Mouse (Mus musculus) erythroblast, embryonic 14.5 days (primary cell): Measurements from ENCODE around the gene Dpep1. TPM values are rescaled to one million over a fixed set of nuclear protein-coding genes. Genes with fewer than 3 reads are reported as not detected.

ENCODE experiments used
- H3K27me3 ChIP-seq: 2 replicates; pipeline ENCODE4 v1.6.1; 2012; ENCODE audit warnings: inconsistent platforms; ENCODE audit not compliant: control insufficient read depth
- H3K36me3 ChIP-seq: 2 replicates; pipeline ENCODE4 v1.6.1; 2012; ENCODE audit warnings: mild to moderate bottlenecking, inconsistent platforms; ENCODE audit not compliant: control insufficient read depth
- H3K4me1 ChIP-seq: 2 replicates; pipeline ENCODE4 v1.6.1; 2012; ENCODE audit warnings: inconsistent platforms; ENCODE audit not compliant: control insufficient read depth
- H3K4me3 ChIP-seq: replicated peaks from 2 replicates; pipeline ENCODE3; 2012; ENCODE audit warnings: moderate library complexity, mild to moderate bottlenecking, inconsistent platforms
- H3K9me3 ChIP-seq: 2 replicates; pipeline ENCODE4 v1.6.1; 2012; ENCODE audit warnings: low read length, inconsistent platforms, mixed read lengths; ENCODE audit not compliant: control insufficient read depth
- GATA1 ChIP-seq: IDR thresholded peaks from 2 replicates; pipeline ENCODE4 v1.6.1; 2012; ENCODE audit warnings: low read length, inconsistent platforms, mixed read lengths
- TAL1 ChIP-seq: IDR thresholded peaks from 3 replicates; pipeline ENCODE4 v1.6.1; 2012; ENCODE audit warnings: low read length, inconsistent platforms, mixed read lengths
- polyA plus RNA-seq: library from polyadenylated mRNA; stranded (reverse); fragments of >175 nt; gene quantifications from 2 replicates; pipeline ENCODE4 v1.2.3, GENCODE M21; 2012

Dpep1 gene
- polyA plus RNA-seq, 1 experiment, result not detected

- H3K27me3 ChIP-seq, result peaks cover 22% of the 10 kb centered on the region
- no peaks in the 10 kb centered on the region for H3K9me3 ChIP-seq
- TF ChIP-seq GATA1 (no peak), TAL1 (no peak)
- H3K4me3 ChIP-seq, result no peak overlapping the region
- H3K36me3 ChIP-seq, result peaks cover 5% of the 10 kb centered on the region
- peaks cover 23% of the 10 kb centered on the region for H3K4me1 ChIP-seq
Measured at GRCm38 (mm10) chr8:123239398-123239797, 53.4 kb downstream of the Dpep1 start.

- Histone ChIP-seq H3K4me1 (no peaks in the 10 kb centered on the region), H3K36me3 (peaks cover 28% of the 10 kb centered on the region), H3K4me3 (no peak overlapping the region), H3K27me3 (no peaks in the 10 kb centered on the region), H3K9me3 (no peaks in the 10 kb centered on the region)
- TF ChIP-seq TAL1 (no peak), GATA1 (no peak)
Measured at GRCm38 (mm10) chr8:123242107-123242923, 56.3 kb downstream of the Dpep1 start.

- Histone ChIP-seq H3K9me3 (no peaks in the 10 kb centered on the region), H3K4me1 (no peaks in the 10 kb centered on the region), H3K36me3 (peaks cover 36% of the 10 kb centered on the region), H3K27me3 (no peaks in the 10 kb centered on the region), H3K4me3 (no peak overlapping the region)
- TF ChIP-seq TAL1 (no peak), GATA1 (no peak)
Measured at GRCm38 (mm10) chr8:123243053-123243452, 57.0 kb downstream of the Dpep1 start.

GRCm38 (mm10) chr8:123244382-123244781 lies 58.3 kb downstream of the Dpep1 start:
- H3K4me3 ChIP-seq, result no peak overlapping the region

GRCm38 (mm10) chr8:123245543-123245942 lies 59.5 kb downstream of the Dpep1 start:
- no peaks in the 10 kb centered on the region for H3K27me3 ChIP-seq
- peaks cover 53% of the 10 kb centered on the region for H3K36me3 ChIP-seq
- TF ChIP-seq TAL1 (no peak), GATA1 (no peak)
- no peaks in the 10 kb centered on the region for H3K4me1 ChIP-seq
- H3K9me3 ChIP-seq, result no peaks in the 10 kb centered on the region
- no peak overlapping the region for H3K4me3 ChIP-seq

More at GRCm38 (mm10) chr8:123244382-123244781, 58.3 kb downstream of the Dpep1 start:
- Histone ChIP-seq H3K27me3 (no peaks in the 10 kb centered on the region), H3K36me3 (peaks cover 49% of the 10 kb centered on the region), H3K4me1 (no peaks in the 10 kb centered on the region), H3K9me3 (no peaks in the 10 kb centered on the region)
- TF ChIP-seq TAL1 (no peak), GATA1 (no peak)

GRCm38 (mm10) chr8:123247748-123248147 lies 61.7 kb downstream of the Dpep1 start:
- Histone ChIP-seq H3K4me3 (no peak overlapping the region), H3K36me3 (peaks cover 62% of the 10 kb centered on the region), H3K27me3 (no peaks in the 10 kb centered on the region), H3K9me3 (no peaks in the 10 kb centered on the region), H3K4me1 (peaks cover 6% of the 10 kb centered on the region)
- TF ChIP-seq GATA1 (no peak), TAL1 (no peak)

GRCm38 (mm10) chr8:123248596-123248995 lies 62.6 kb downstream of the Dpep1 start:
- no peaks in the 10 kb centered on the region for H3K9me3 ChIP-seq
- peaks cover 14% of the 10 kb centered on the region for H3K4me1 ChIP-seq
- H3K4me3 ChIP-seq, result no peak overlapping the region
- TF ChIP-seq GATA1, result no peak
- TF ChIP-seq TAL1, result no peak
- H3K36me3 ChIP-seq, result peaks cover 59% of the 10 kb centered on the region
- no peaks in the 10 kb centered on the region for H3K27me3 ChIP-seq

GRCm38 (mm10) chr8:123250940-123251339 lies 64.9 kb downstream of the Dpep1 start:
- Histone ChIP-seq H3K27me3 (no peaks in the 10 kb centered on the region), H3K36me3 (peaks cover 53% of the 10 kb centered on the region), H3K9me3 (no peaks in the 10 kb centered on the region), H3K4me1 (peaks cover 29% of the 10 kb centered on the region), H3K4me3 (no peak overlapping the region)
- TF ChIP-seq GATA1 (no peak), TAL1 (no peak)

Other genes with a start within 250 kb of the Dpep1 start
- gene Ankrd11, start 144.0 kb upstream of the Dpep1 start, polyA plus RNA-seq, result 6.3 and 8.2 TPM in 2 replicates
- gene Spg7, start 123.3 kb upstream of the Dpep1 start, polyA plus RNA-seq, result 5.5 and 6.3 TPM in 2 replicates
- 428 and 471 TPM in 2 replicates for gene Rpl13, start 83.9 kb upstream of the Dpep1 start, polyA plus RNA-seq
- 0.07 and 0.08 TPM in 2 replicates for gene Cpne7, start 68.9 kb upstream of the Dpep1 start, polyA plus RNA-seq
- 0.04 and 0.08 TPM in 2 replicates for gene Sult5a1, start 27.9 kb upstream of the Dpep1 start, polyA plus RNA-seq
- 2.7 and 3.1 TPM in 2 replicates for gene Chmp1a, start 26.5 kb downstream of the Dpep1 start, polyA plus RNA-seq
- gene Spata33, start 26.6 kb downstream of the Dpep1 start, polyA plus RNA-seq, result 0.17 TPM in 1 of 2 replicates, not detected in the other
- 1.8 and 2.3 TPM in 2 replicates for gene Cdk10, start 38.6 kb downstream of the Dpep1 start, polyA plus RNA-seq
- 0.03 and 0.07 TPM in 2 replicates for gene Spata2l, start 50.0 kb downstream of the Dpep1 start, polyA plus RNA-seq
- 0.78 and 0.85 TPM in 2 replicates for gene Zfp276, start 68.0 kb downstream of the Dpep1 start, polyA plus RNA-seq
- gene Vps9d1, start 68.1 kb downstream of the Dpep1 start, polyA plus RNA-seq, result 2.0 and 2.4 TPM in 2 replicates
- gene Fanca, start 132.3 kb downstream of the Dpep1 start, polyA plus RNA-seq, result 9.7 and 10.0 TPM in 2 replicates
- 0.05 and 0.18 TPM in 2 replicates for gene Spire2, start 146.5 kb downstream of the Dpep1 start, polyA plus RNA-seq
- gene Tcf25, start 187.5 kb downstream of the Dpep1 start, polyA plus RNA-seq, result 3.5 and 3.7 TPM in 2 replicates
- gene Mc1r, start 220.9 kb downstream of the Dpep1 start, polyA plus RNA-seq, result 0.01 TPM in 1 of 2 replicates, not detected in the other
- gene Tubb3, start 225.2 kb downstream of the Dpep1 start, polyA plus RNA-seq, result 0.02 and 0.09 TPM in 2 replicates
- gene Def8, start 237.3 kb downstream of the Dpep1 start, polyA plus RNA-seq, result 0.29 and 0.52 TPM in 2 replicates